In the genomic region with DNA sequence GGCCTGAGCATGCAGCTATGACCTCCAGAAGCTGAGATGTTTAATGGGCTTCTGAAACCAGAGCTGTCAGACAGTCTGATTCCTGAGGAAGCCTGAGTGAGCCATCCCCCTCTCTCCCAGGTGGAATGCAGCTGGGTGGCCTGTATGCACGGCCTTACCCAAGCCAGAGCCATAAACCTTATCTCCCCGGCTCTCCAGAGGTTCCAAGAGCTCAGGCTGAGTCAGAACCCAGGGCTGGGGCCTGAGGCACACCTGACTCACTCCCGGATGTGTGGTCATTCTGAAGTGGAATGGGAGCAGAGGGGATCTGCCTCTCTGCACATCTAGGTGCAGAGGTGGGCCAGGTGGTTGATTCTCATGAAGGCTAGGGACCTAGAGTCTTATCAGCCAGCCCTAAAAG, we compare ENCODE assay signal across 13 mouse cellular contexts. TPM values are rescaled to one million over a fixed set of nuclear protein-coding genes. Genes with fewer than 3 reads are reported as not detected.
DNase-seq lines count a peak whose midpoint lies in the region; ATAC-seq and TF ChIP-seq lines count a peak whose summit lies in the region.
"Had no signal": no experiment of that assay in that cellular context is flagged by ENCODE, and none has a peak within 500 bp of the region (broad histone marks: within the 10 kb centered on the region; RNA-seq: fewer than 3 reads in every experiment).

No protein-coding gene starts in this region.

- DNase-seq in adrenal gland, postnatal 10 days, result peak; percentile 18
- no peak for DNase-seq in adrenal gland, adult 18-20 months (ENCODE audit: low spot score in 2 of 2)
- no peak for DNase-seq in kidney, postnatal 14 days
- no peak for DNase-seq in liver, embryonic 13.5 days
- no peak for DNase-seq in right cerebral cortex, adult 2 months (ENCODE audit: low spot score in 2 of 2)
- DNase-seq in thymus, postnatal 0 days (ENCODE audit: low spot score), result no peak
- DNase-seq: B cell, adult 2 months; gastrocnemius, postnatal 10 days; spleen, adult 18-20 months; thymus, postnatal 4 days had no signal

- no peaks in the 10 kb centered on the region for H3K27me3 ChIP-seq in kidney, embryonic 14.5 days (ENCODE audit: control insufficient read depth, insufficient read depth, low read length)
- H3K27me3 ChIP-seq in C2C12 (ENCODE audit: control insufficient read depth, insufficient read depth, insufficient read length), result no peaks in the 10 kb centered on the region
- no peaks in the 10 kb centered on the region for H3K27me3 ChIP-seq in liver, embryonic 13.5 days

- no peak overlapping the region for H3K4me2 ChIP-seq in kidney, embryonic 14.5 days (replicated peaks; ENCODE audit: low read depth, low read length)
- no peak overlapping the region for H3K4me2 ChIP-seq in liver, embryonic 13.5 days

- H3K9me3 ChIP-seq in kidney, embryonic 14.5 days (ENCODE audit: control insufficient read depth, low read length), result no peaks in the 10 kb centered on the region; the same call in 1 of the 2 replicates
- no peaks in the 10 kb centered on the region for H3K9me3 ChIP-seq in liver, embryonic 13.5 days (replicated peaks)

- peaks cover 11% of the 10 kb centered on the region for H3K4me1 ChIP-seq in kidney, embryonic 14.5 days (ENCODE audit: control insufficient read depth, insufficient read depth, low read length)
- H3K4me1 ChIP-seq in liver, embryonic 13.5 days (replicated peaks), result peaks cover 45% of the 10 kb centered on the region

- H3ac ChIP-seq in C2C12 (ENCODE audit: control insufficient read depth, insufficient read length, low read depth), result no peak overlapping the region

- H3K9ac ChIP-seq in kidney, embryonic 14.5 days (ENCODE audit: low read depth, low read length), result no peak overlapping the region
- H3K9ac ChIP-seq in liver, embryonic 13.5 days, result no peak overlapping the region

- H3K4me3 ChIP-seq in kidney, embryonic 14.5 days (ENCODE audit: low read length), result no peak overlapping the region
- no peak overlapping the region for H3K4me3 ChIP-seq in C2C12 (ENCODE audit: insufficient read depth, poor library complexity, severe bottlenecking)
- H3K4me3 ChIP-seq in liver, embryonic 13.5 days (replicated peaks), result no peak overlapping the region
- H3K4me3 ChIP-seq: left cerebral cortex, adult 2 months had no signal

- no peaks in the 10 kb centered on the region for H3K79me2 ChIP-seq in C2C12 (ENCODE audit: control insufficient read depth, insufficient read depth)

- 14% methylated on average over 3 of the region's 3 CpGs for WGBS in kidney, embryonic 14.5 days
- 35% methylated on average over 3 of the region's 3 CpGs for WGBS in liver, embryonic 13.5 days (ENCODE audit: insufficient replicate concordance)

- H3K36me3 ChIP-seq in kidney, embryonic 14.5 days (ENCODE audit: control insufficient read depth, insufficient read depth, low read length), result no peaks in the 10 kb centered on the region
- H3K36me3 ChIP-seq in C2C12 (ENCODE audit: control insufficient read depth, insufficient read depth), result no peaks in the 10 kb centered on the region
- H3K36me3 ChIP-seq in liver, embryonic 13.5 days, result no peaks in the 10 kb centered on the region

- H3K79me3 ChIP-seq in C2C12 (ENCODE audit: low read depth), result no peaks in the 10 kb centered on the region

- ATAC-seq in kidney, embryonic 14.5 days (ENCODE audit: low FRiP score, low TSS enrichment), result no peak
- no peak for ATAC-seq in liver, embryonic 13.5 days (ENCODE audit: low read depth)

- no peak for TF ChIP-seq CTCF in C2C12 (IDR thresholded peaks at IDR 0.05; ENCODE audit: control insufficient read depth, insufficient read depth, insufficient read length)

- peak overlapping the region; percentile 80 for H3K27ac ChIP-seq in kidney, embryonic 14.5 days (ENCODE audit: low read depth, low read length)
- peak overlapping the region; percentile 43; the same call in 1 of the 2 replicates for H3K27ac ChIP-seq in liver, embryonic 13.5 days
- H3K27ac ChIP-seq: left cerebral cortex, adult 2 months had no signal

TF ChIP-seq in C2C12, 6 proteins besides CTCF, POLR2A, EP300 and RAD21:
- TF ChIP-seq FOSL1 (IDR thresholded peaks at IDR 0.05; ENCODE audit: insufficient read depth, low read length, poor library complexity, severe bottlenecking) (peak; percentile 89), CEBPB (IDR thresholded peaks at IDR 0.05; ENCODE audit: low read depth) (no peak), USF1 (IDR thresholded peaks at IDR 0.05; ENCODE audit: low read depth) (no peak), MYOG (IDR thresholded peaks at IDR 0.05; ENCODE audit: control insufficient read depth, extremely low read depth, insufficient read length) (no peak), MAX (IDR thresholded peaks at IDR 0.05) (peak; percentile 62), MYOD1 (IDR thresholded peaks at IDR 0.05; ENCODE audit: control insufficient read depth, insufficient read length, low read depth) (peak; percentile 59)

RNA-seq across cellular contexts. Expression of a gene that starts 11.8 kb away (rescaled TPM):
- total RNA-seq in adrenal gland, postnatal 10 days (2021), result 10 to 100 TPM; 12.1 to 24.2 TPM
- total RNA-seq in adrenal gland, adult 18-20 months (2021), result 1 to 10 TPM in 1 of 2 experiments, under 1 TPM in 1; 0.70 to 1.1 TPM
- polyA plus RNA-seq in kidney, embryonic 14.5 days (2014; fragmentation: Nextera tagmentation; extraction: Ambion mirVana), result 179 and 184 TPM in 2 replicates
- 0.20 TPM for polyA plus RNA-seq in C2C12 (2012; fragmentation: generic; extraction: Trizol)
- 89.5 and 107 TPM in 2 replicates for polyA plus RNA-seq in liver, embryonic 13.5 days (2015; fragmentation: Nextera tagmentation; extraction: Ambion mirVana)
- 1,106 and 1,123 TPM in 2 replicates for polyA plus RNA-seq in thymus, postnatal 0 days (2015; fragmentation: Nextera tagmentation; extraction: Ambion mirVana)

RNA-seq across cellular contexts. Expression of a gene that starts 11.9 kb away (rescaled TPM):
- 10 to 100 TPM; 15.9 to 28.3 TPM for total RNA-seq in adrenal gland, postnatal 10 days (2021)
- total RNA-seq in adrenal gland, adult 18-20 months (2021), result 1 to 10 TPM; 1.0 to 1.3 TPM
- polyA plus RNA-seq in kidney, embryonic 14.5 days (2014; fragmentation: Nextera tagmentation; extraction: Ambion mirVana), result 140 and 164 TPM in 2 replicates
- polyA plus RNA-seq in C2C12 (2012; fragmentation: generic; extraction: Trizol), result 0.04 TPM
- 81.8 and 85.0 TPM in 2 replicates for polyA plus RNA-seq in liver, embryonic 13.5 days (2015; fragmentation: Nextera tagmentation; extraction: Ambion mirVana)
- 1,281 and 1,324 TPM in 2 replicates for polyA plus RNA-seq in thymus, postnatal 0 days (2015; fragmentation: Nextera tagmentation; extraction: Ambion mirVana)

RNA-seq across cellular contexts. Expression of a gene that starts 57.5 kb away (rescaled TPM):
- 100 to 1,000 TPM; 248 to 266 TPM for total RNA-seq in adrenal gland, postnatal 10 days (2021)
- total RNA-seq in adrenal gland, adult 18-20 months (2021), result 100 to 1,000 TPM; 197 to 252 TPM
- polyA plus RNA-seq in kidney, embryonic 14.5 days (2014; fragmentation: Nextera tagmentation; extraction: Ambion mirVana), result 85.1 and 139 TPM in 2 replicates
- polyA plus RNA-seq in C2C12 (2012; fragmentation: generic; extraction: Trizol), result 268 TPM
- polyA plus RNA-seq in liver, embryonic 13.5 days (2015; fragmentation: Nextera tagmentation; extraction: Ambion mirVana), result 67.5 and 79.6 TPM in 2 replicates
- polyA plus RNA-seq in thymus, postnatal 0 days (2015; fragmentation: Nextera tagmentation; extraction: Ambion mirVana), result 93.3 and 103 TPM in 2 replicates

Comparison
In these comparisons a context has a peak if more than half of its experiments do, and no peak if none do; other contexts are left out.
1. RNA of a gene that starts 11.8 kb away (polyA plus RNA-seq): 1,106 to 1,123 TPM in thymus, postnatal 0 days, 179 to 184 TPM in kidney, embryonic 14.5 days and 89.5 to 107 TPM in liver, embryonic 13.5 days; 0.20 TPM in C2C12 (single experiment); every median in the first group is over 10 times any median in the second.
2. RNA of a gene that starts 11.9 kb away (polyA plus RNA-seq): 1,281 to 1,324 TPM in thymus, postnatal 0 days, 140 to 164 TPM in kidney, embryonic 14.5 days and 81.8 to 85.0 TPM in liver, embryonic 13.5 days; 0.04 TPM in C2C12 (single experiment); every median in the first group is over 10 times any median in the second.